Mouse (Mus musculus): ENCODE data around the gene Tom1l2.

Gene Tom1l2

GRCm38 (mm10) chr11:60346537-60346936, 6.2 kb downstream of the Tom1l2 start:
- DNase-seq (ENCODE audit: low spot score): no peak

- no peak for DNase-seq (ENCODE audit: low spot score)
Measured at GRCm38 (mm10) chr11:60345868-60346267, 6.8 kb downstream of the Tom1l2 start.

GRCm38 (mm10) chr11:60339361-60339760, 13.3 kb downstream of the Tom1l2 start:
- DNase-seq (ENCODE audit: low spot score): no peak

- DNase-seq (ENCODE audit: low spot score): peak; percentile 36
Measured at GRCm38 (mm10) chr11:60338291-60338690, 14.4 kb downstream of the Tom1l2 start.

GRCm38 (mm10) chr11:60335771-60336170, 16.9 kb downstream of the Tom1l2 start:
- no peak for DNase-seq (ENCODE audit: low spot score)

GRCm38 (mm10) chr11:60334124-60334523, 18.6 kb downstream of the Tom1l2 start:
- DNase-seq (ENCODE audit: low spot score): no peak

- no peak for DNase-seq (ENCODE audit: low spot score)
Measured at GRCm38 (mm10) chr11:60333461-60333860, 19.2 kb downstream of the Tom1l2 start.

- no peak for DNase-seq (ENCODE audit: low spot score)
Measured at GRCm38 (mm10) chr11:60330551-60330950, 22.2 kb downstream of the Tom1l2 start.

- no peak for DNase-seq (ENCODE audit: low spot score)
Measured at GRCm38 (mm10) chr11:60323731-60324130, 29.0 kb downstream of the Tom1l2 start.

GRCm38 (mm10) chr11:60321438-60321837, 31.3 kb downstream of the Tom1l2 start:
- DNase-seq (ENCODE audit: low spot score): no peak

- no peak for DNase-seq (ENCODE audit: low spot score)
Measured at GRCm38 (mm10) chr11:60320426-60321037, 32.2 kb downstream of the Tom1l2 start.

- DNase-seq (ENCODE audit: low spot score): no peak
Measured at GRCm38 (mm10) chr11:60319257-60320066, 33.2 kb downstream of the Tom1l2 start.

GRCm38 (mm10) chr11:60318716-60319115, 34.0 kb downstream of the Tom1l2 start:
- DNase-seq (ENCODE audit: low spot score): no peak

GRCm38 (mm10) chr11:60317376-60318102, 35.2 kb downstream of the Tom1l2 start:
- DNase-seq (ENCODE audit: low spot score): no peak

GRCm38 (mm10) chr11:60316883-60317282, 35.8 kb downstream of the Tom1l2 start:
- no peak for DNase-seq (ENCODE audit: low spot score)

- no peak for DNase-seq (ENCODE audit: low spot score)
Measured at GRCm38 (mm10) chr11:60316250-60316649, 36.5 kb downstream of the Tom1l2 start.

- peak; percentile 60 for DNase-seq (ENCODE audit: low spot score)
Measured at GRCm38 (mm10) chr11:60311025-60311854, 41.5 kb downstream of the Tom1l2 start.

- DNase-seq (ENCODE audit: low spot score): no peak
Measured at GRCm38 (mm10) chr11:60309875-60310274, 42.8 kb downstream of the Tom1l2 start.

GRCm38 (mm10) chr11:60308506-60309116, 44.1 kb downstream of the Tom1l2 start:
- DNase-seq (ENCODE audit: low spot score): no peak

GRCm38 (mm10) chr11:60308061-60308460, 44.6 kb downstream of the Tom1l2 start:
- no peak for DNase-seq (ENCODE audit: low spot score)

- no peak for DNase-seq (ENCODE audit: low spot score)
Measured at GRCm38 (mm10) chr11:60307375-60307825, 45.3 kb downstream of the Tom1l2 start.

All from embryo, embryonic 10 days (tissue).